Mouse (Mus musculus): ENCODE measurements around the gene D10Wsu102e. TPM values are rescaled to one million over a fixed set of nuclear protein-coding genes. Genes with fewer than 3 reads are reported as not detected.
A peak's percentile ranks its signal among the peaks of the same experiment; 100 is the strongest.
"Not testable (repeated sequence)": the region's sequence is repeated elsewhere in the genome, so short reads cannot be mapped to it uniquely, and the experiment has no call there.

Gene D10Wsu102e
- polyA plus RNA-seq, 1 experiment from 2014 or later = 0.20 TPM

- peak; percentile 70 for ATAC-seq (ENCODE audit: low read depth)
- Histone ChIP-seq H3K27me3 (ENCODE audit: control insufficient read depth, insufficient read depth, low read depth, low read length) (no peaks in the 10 kb centered on the region), H3K4me1 (ENCODE audit: control insufficient read depth, low read depth, low read length) (no peaks in the 10 kb centered on the region; the same call in 1 of the 2 replicates), H3K9me3 (replicated peaks; ENCODE audit: control insufficient read depth, low read length) (no peaks in the 10 kb centered on the region), H3K4me2 (ENCODE audit: low read depth, low read length) (peak overlapping the region; percentile 25), H3K4me3 (ENCODE audit: low read depth, low read length) (peak overlapping the region; percentile 20; the same call in 1 of the 2 replicates), H3K36me3 (ENCODE audit: control insufficient read depth, insufficient read depth) (0 out of 2 replicates have a peak, but pooled peaks cover 2% of the 10 kb centered on the region), H3K27ac (ENCODE audit: low read length) (no peak overlapping the region), H3K9ac (ENCODE audit: low read depth, low read length) (no peak overlapping the region)
- 43% methylated on average over 8 of the region's 8 CpGs for WGBS (ENCODE audit: insufficient replicate concordance)
Observed at GRCm38 (mm10) chr10:83384456-83385215, 24.6 kb downstream of the D10Wsu102e start.

GRCm38 (mm10) chr10:83385330-83385910 lies 25.4 kb downstream of the D10Wsu102e start:
- no peak overlapping the region for H3K4me2 ChIP-seq (ENCODE audit: low read depth, low read length)
- no peak overlapping the region for H3K9ac ChIP-seq (ENCODE audit: low read depth, low read length)
- H3K27ac ChIP-seq (ENCODE audit: low read length) = no peak overlapping the region
- no peak for ATAC-seq (ENCODE audit: low read depth)
- H3K27me3 ChIP-seq (ENCODE audit: control insufficient read depth, insufficient read depth, low read depth, low read length) = no peaks in the 10 kb centered on the region
- WGBS (ENCODE audit: insufficient replicate concordance) = 74% methylated on average over 7 of the region's 7 CpGs
- no peak overlapping the region for H3K4me3 ChIP-seq (ENCODE audit: low read depth, low read length)
- no peaks in the 10 kb centered on the region; the same call in 1 of the 2 replicates for H3K4me1 ChIP-seq (ENCODE audit: control insufficient read depth, low read depth, low read length)
- H3K9me3 ChIP-seq (replicated peaks; ENCODE audit: control insufficient read depth, low read length) = no peaks in the 10 kb centered on the region
- H3K36me3 ChIP-seq (ENCODE audit: control insufficient read depth, insufficient read depth) = 0 out of 2 replicates have a peak, but pooled peaks cover 2% of the 10 kb centered on the region

GRCm38 (mm10) chr10:83397336-83397735 lies 37.3 kb downstream of the D10Wsu102e start:
- no peak overlapping the region for H3K27ac ChIP-seq (ENCODE audit: low read length)
- no peak overlapping the region for H3K9ac ChIP-seq (ENCODE audit: low read depth, low read length)
- H3K4me1 ChIP-seq (ENCODE audit: control insufficient read depth, low read depth, low read length) = no peaks in the 10 kb centered on the region
- H3K9me3 ChIP-seq (replicated peaks; ENCODE audit: control insufficient read depth, low read length) = no peaks in the 10 kb centered on the region
- H3K36me3 ChIP-seq (ENCODE audit: control insufficient read depth, insufficient read depth) = no peaks in the 10 kb centered on the region
- WGBS (ENCODE audit: insufficient replicate concordance) = 68% methylated on average over 2 of the region's 2 CpGs
- no peak overlapping the region for H3K4me3 ChIP-seq (ENCODE audit: low read depth, low read length)
- ATAC-seq (ENCODE audit: low read depth) = no peak
- no peak overlapping the region for H3K4me2 ChIP-seq (ENCODE audit: low read depth, low read length)
- H3K27me3 ChIP-seq (ENCODE audit: control insufficient read depth, insufficient read depth, low read depth, low read length) = no peaks in the 10 kb centered on the region

- WGBS (ENCODE audit: insufficient replicate concordance) = 74% methylated on average over 6 of the region's 7 CpGs
- not testable (repeated sequence) for H3K4me3 ChIP-seq (ENCODE audit: low read depth, low read length); H3K9me3 ChIP-seq (replicated peaks; ENCODE audit: control insufficient read depth, low read length); H3K4me1 ChIP-seq (ENCODE audit: control insufficient read depth, low read depth, low read length); H3K27me3 ChIP-seq (ENCODE audit: control insufficient read depth, insufficient read depth, low read depth, low read length); H3K36me3 ChIP-seq (ENCODE audit: control insufficient read depth, insufficient read depth); H3K27ac ChIP-seq (ENCODE audit: low read length); ATAC-seq (ENCODE audit: low read depth); H3K4me2 ChIP-seq (ENCODE audit: low read depth, low read length); H3K9ac ChIP-seq (ENCODE audit: low read depth, low read length)
Observed at GRCm38 (mm10) chr10:83400896-83401295, 40.9 kb downstream of the D10Wsu102e start.

- WGBS (ENCODE audit: insufficient replicate concordance) = 69% methylated on average over 11 of the region's 11 CpGs
- no peak overlapping the region for H3K9ac ChIP-seq (ENCODE audit: low read depth, low read length)
- no peak overlapping the region for H3K4me2 ChIP-seq (ENCODE audit: low read depth, low read length)
- no peaks in the 10 kb centered on the region for H3K4me1 ChIP-seq (ENCODE audit: control insufficient read depth, low read depth, low read length)
- no peak for ATAC-seq (ENCODE audit: low read depth)
- H3K9me3 ChIP-seq (replicated peaks; ENCODE audit: control insufficient read depth, low read length) = no peaks in the 10 kb centered on the region
- no peak overlapping the region for H3K27ac ChIP-seq (ENCODE audit: low read length)
- no peak overlapping the region for H3K4me3 ChIP-seq (ENCODE audit: low read depth, low read length)
- no peaks in the 10 kb centered on the region for H3K27me3 ChIP-seq (ENCODE audit: control insufficient read depth, insufficient read depth, low read depth, low read length)
- no peaks in the 10 kb centered on the region for H3K36me3 ChIP-seq (ENCODE audit: control insufficient read depth, insufficient read depth)
Observed at GRCm38 (mm10) chr10:83405031-83405430, 45.0 kb downstream of the D10Wsu102e start.

GRCm38 (mm10) chr10:83405711-83406110 lies 45.7 kb downstream of the D10Wsu102e start:
- no peak for ATAC-seq (ENCODE audit: low read depth)
- H3K4me2 ChIP-seq (ENCODE audit: low read depth, low read length) = no peak overlapping the region
- no peaks in the 10 kb centered on the region for H3K4me1 ChIP-seq (ENCODE audit: control insufficient read depth, low read depth, low read length)
- no peaks in the 10 kb centered on the region for H3K36me3 ChIP-seq (ENCODE audit: control insufficient read depth, insufficient read depth)
- H3K9ac ChIP-seq (ENCODE audit: low read depth, low read length) = no peak overlapping the region
- no peak overlapping the region for H3K27ac ChIP-seq (ENCODE audit: low read length)
- no peak overlapping the region for H3K4me3 ChIP-seq (ENCODE audit: low read depth, low read length)
- 81% methylated on average over 11 of the region's 11 CpGs for WGBS (ENCODE audit: insufficient replicate concordance)
- H3K9me3 ChIP-seq (replicated peaks; ENCODE audit: control insufficient read depth, low read length) = no peaks in the 10 kb centered on the region
- H3K27me3 ChIP-seq (ENCODE audit: control insufficient read depth, insufficient read depth, low read depth, low read length) = no peaks in the 10 kb centered on the region

GRCm38 (mm10) chr10:83407141-83407540 lies 47.1 kb downstream of the D10Wsu102e start:
- no peaks in the 10 kb centered on the region; the same call in 1 of the 2 replicates for H3K9me3 ChIP-seq (replicated peaks; ENCODE audit: control insufficient read depth, low read length)
- no peaks in the 10 kb centered on the region for H3K27me3 ChIP-seq (ENCODE audit: control insufficient read depth, insufficient read depth, low read depth, low read length)
- ATAC-seq (ENCODE audit: low read depth) = no peak
- H3K36me3 ChIP-seq (ENCODE audit: control insufficient read depth, insufficient read depth) = no peaks in the 10 kb centered on the region
- H3K4me1 ChIP-seq (ENCODE audit: control insufficient read depth, low read depth, low read length) = no peaks in the 10 kb centered on the region
- H3K4me3 ChIP-seq (ENCODE audit: low read depth, low read length) = no peak overlapping the region
- no peak overlapping the region for H3K4me2 ChIP-seq (ENCODE audit: low read depth, low read length)
- H3K9ac ChIP-seq (ENCODE audit: low read depth, low read length) = no peak overlapping the region
- no peak overlapping the region for H3K27ac ChIP-seq (ENCODE audit: low read length)
- WGBS (ENCODE audit: insufficient replicate concordance) = 87% methylated on average over 10 of the region's 10 CpGs

- H3K9me3 ChIP-seq (replicated peaks; ENCODE audit: control insufficient read depth, low read length); ATAC-seq (ENCODE audit: low read depth); H3K4me2 ChIP-seq (ENCODE audit: low read depth, low read length); H3K4me1 ChIP-seq (ENCODE audit: control insufficient read depth, low read depth, low read length); H3K27ac ChIP-seq (ENCODE audit: low read length); H3K4me3 ChIP-seq (ENCODE audit: low read depth, low read length); H3K27me3 ChIP-seq (ENCODE audit: control insufficient read depth, insufficient read depth, low read depth, low read length); H3K36me3 ChIP-seq (ENCODE audit: control insufficient read depth, insufficient read depth); H3K9ac ChIP-seq (ENCODE audit: low read depth, low read length): not testable (repeated sequence)
- WGBS (ENCODE audit: insufficient replicate concordance) = 88% methylated on average over 16 of the region's 16 CpGs
Observed at GRCm38 (mm10) chr10:83418466-83418865, 58.4 kb downstream of the D10Wsu102e start.

- no peak overlapping the region for H3K27ac ChIP-seq (ENCODE audit: low read length)
- no peaks in the 10 kb centered on the region for H3K27me3 ChIP-seq (ENCODE audit: control insufficient read depth, insufficient read depth, low read depth, low read length)
- WGBS (ENCODE audit: insufficient replicate concordance) = 66% methylated on average over 7 of the region's 7 CpGs
- no peak overlapping the region for H3K9ac ChIP-seq (ENCODE audit: low read depth, low read length)
- H3K36me3 ChIP-seq (ENCODE audit: control insufficient read depth, insufficient read depth) = no peaks in the 10 kb centered on the region
- H3K4me3 ChIP-seq (ENCODE audit: low read depth, low read length) = no peak overlapping the region
- peaks cover 2% of the 10 kb centered on the region for H3K9me3 ChIP-seq (replicated peaks; ENCODE audit: control insufficient read depth, low read length)
- no peaks in the 10 kb centered on the region for H3K4me1 ChIP-seq (ENCODE audit: control insufficient read depth, low read depth, low read length)
- no peak overlapping the region for H3K4me2 ChIP-seq (ENCODE audit: low read depth, low read length)
- ATAC-seq (ENCODE audit: low read depth) = no peak
Observed at GRCm38 (mm10) chr10:83448582-83448981, 88.6 kb downstream of the D10Wsu102e start.

All from liver, embryonic 16.5 days (tissue).